Mouse (Mus musculus) monocyte, adult 59 days (primary cell): ENCODE measurements around the gene Mctp2. TPM values are rescaled to one million over a fixed set of nuclear protein-coding genes. Genes with fewer than 3 reads are reported as not detected.

Experiments
- total RNA-seq, 2 experiments: library from RNA; stranded (reverse); gene quantifications; one replicate each; pipeline ENCODE4 v1.2.4; 2023

Gene Mctp2
- 1 to 10 TPM in 1 of 2 experiments, under 1 TPM in 1; 0.94 to 1.3 TPM for total RNA-seq

DNA sequence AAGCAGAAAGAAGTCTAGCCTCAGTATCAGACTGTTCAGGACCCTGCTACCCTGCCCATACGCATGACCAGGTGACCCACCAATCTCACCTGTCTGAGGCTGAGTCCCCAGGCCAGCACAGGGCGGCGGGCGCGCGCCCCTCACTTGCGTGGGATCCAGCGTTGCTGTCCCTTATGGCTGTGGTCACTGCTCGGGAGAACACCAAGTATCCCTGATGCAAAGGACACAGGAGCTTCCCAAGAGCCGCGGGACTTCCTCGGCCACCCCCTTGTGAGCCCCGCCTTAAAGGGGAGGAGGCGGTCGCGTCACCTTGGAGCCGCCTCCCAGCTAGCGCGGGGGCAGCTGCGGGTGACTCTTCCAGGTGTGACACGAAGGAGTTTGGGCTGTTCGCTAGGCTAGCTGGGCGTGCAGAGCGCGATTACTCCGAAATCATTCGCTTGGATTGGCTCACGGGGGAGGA, at the start of gene Mctp2:
TSS of gene Mctp2 (minus strand) at position 227 of the 460 bp plus-strand sequence.

